ENCODE assay signal across 16 mouse cellular contexts in genomic region chr14:79296836-79297235, GRCm38 (mm10). TPM values are rescaled to one million over a fixed set of nuclear protein-coding genes. Genes with fewer than 3 reads are reported as not detected.
DNase-seq lines count a peak whose midpoint lies in the region; ATAC-seq and TF ChIP-seq lines count a peak whose summit lies in the region.
"Had no signal": no experiment of that assay in that cellular context is flagged by ENCODE, and none has a peak within 500 bp of the region (broad histone marks: within the 10 kb centered on the region; RNA-seq: fewer than 3 reads in every experiment).

No protein-coding gene starts in this region.

- no peaks in the 10 kb centered on the region for H3K9me3 ChIP-seq in lung, embryonic 14.5 days (ENCODE audit: low read depth, low read length)
- no peaks in the 10 kb centered on the region for H3K9me3 ChIP-seq in forebrain, postnatal 0 days (ENCODE audit: low read length)
- no peaks in the 10 kb centered on the region for H3K9me3 ChIP-seq in intestine, embryonic 15.5 days

- H3K4me1 ChIP-seq in lung, embryonic 14.5 days (ENCODE audit: insufficient read depth) = peaks cover 5% of the 10 kb centered on the region
- no peaks in the 10 kb centered on the region for H3K4me1 ChIP-seq in forebrain, postnatal 0 days (ENCODE audit: insufficient read depth)
- H3K4me1 ChIP-seq in intestine, embryonic 15.5 days (replicated peaks) = peaks cover 9% of the 10 kb centered on the region

- ATAC-seq in lung, embryonic 14.5 days (ENCODE audit: insufficient read depth) = no peak
- ATAC-seq in forebrain, postnatal 0 days = no peak
- ATAC-seq in intestine, embryonic 15.5 days = no peak

- 34% methylated on average over 5 of the region's 5 CpGs for WGBS in lung, embryonic 14.5 days
- WGBS in forebrain, postnatal 0 days = 14% methylated on average over 5 of the region's 5 CpGs
- WGBS in intestine, embryonic 15.5 days = 48% methylated on average over 5 of the region's 5 CpGs

- no peaks in the 10 kb centered on the region for H3K27me3 ChIP-seq in lung, embryonic 14.5 days (ENCODE audit: insufficient read depth, low read length)
- no peaks in the 10 kb centered on the region for H3K27me3 ChIP-seq in forebrain, postnatal 0 days (ENCODE audit: insufficient read depth, low read length)
- H3K27me3 ChIP-seq in intestine, embryonic 15.5 days (replicated peaks) = no peaks in the 10 kb centered on the region

- no peaks in the 10 kb centered on the region for H3K36me3 ChIP-seq in lung, embryonic 14.5 days (ENCODE audit: insufficient read depth)
- no peaks in the 10 kb centered on the region for H3K36me3 ChIP-seq in forebrain, postnatal 0 days (ENCODE audit: insufficient read depth)
- H3K36me3 ChIP-seq in intestine, embryonic 15.5 days = no peaks in the 10 kb centered on the region

- no peak for TF ChIP-seq CTCF in gastrocnemius, adult 2 months (IDR thresholded peaks at IDR 0.05)
- no peak for TF ChIP-seq CTCF in lung, embryonic 14.5 days (IDR thresholded peaks at IDR 0.05; ENCODE audit: low read depth)
- no peak for TF ChIP-seq CTCF in brain, embryonic 14.5 days (IDR thresholded peaks at IDR 0.05; ENCODE audit: borderline replicate concordance, extremely low read depth, insufficient read depth, insufficient read length)
- TF ChIP-seq CTCF in forebrain, postnatal 0 days (IDR thresholded peaks at IDR 0.05; ENCODE audit: low read depth) = no peak

- peak overlapping the region; percentile 99; the same call in 1 of the 2 replicates for H3K4me2 ChIP-seq in lung, embryonic 14.5 days
- H3K4me2 ChIP-seq in forebrain, postnatal 0 days (ENCODE audit: low read depth) = peak overlapping the region; percentile 10; the same call in 1 of the 2 replicates
- H3K4me2 ChIP-seq in intestine, embryonic 15.5 days (replicated peaks) = no peak overlapping the region
- H3K4me2 ChIP-seq: heart, embryonic 11.5 days had no signal

- peak overlapping the region; percentile 8; the same call in 1 of the 2 replicates for H3K9ac ChIP-seq in lung, embryonic 14.5 days
- H3K9ac ChIP-seq in forebrain, postnatal 0 days = no peak overlapping the region
- no peak overlapping the region for H3K9ac ChIP-seq in intestine, embryonic 15.5 days

- intact Hi-C loops in gastrocnemius, adult 2 months (cut with DNase I) = no loop called here

- no peak for TF ChIP-seq POLR2A in brain, embryonic 14.5 days (IDR thresholded peaks at IDR 0.05; ENCODE audit: borderline replicate concordance, extremely low read depth, insufficient read depth, insufficient read length, poor library complexity, severe bottlenecking)

- peak overlapping the region; percentile 88 for H3K27ac ChIP-seq in gastrocnemius, adult 2 months
- no peak overlapping the region for H3K27ac ChIP-seq in lung, embryonic 14.5 days (ENCODE audit: low read depth)
- H3K27ac ChIP-seq in forebrain, postnatal 0 days (ENCODE audit: low read depth, low read length) = no peak overlapping the region
- H3K27ac ChIP-seq in intestine, embryonic 15.5 days = no peak overlapping the region

- no peak for DNase-seq in gastrocnemius, adult 2 months
- DNase-seq in gastrocnemius, postnatal 25 days = no peak
- DNase-seq in lung, embryonic 14.5 days = no peak
- no peak for DNase-seq in lung, postnatal 14 days
- peak; percentile 76 for DNase-seq in brain, embryonic 14.5 days (ENCODE audit: low read depth)
- no peak for DNase-seq in forebrain, postnatal 0 days
- no peak for DNase-seq in Muller cell, postnatal 12 days (ENCODE audit: inconsistent ontology term)
- DNase-seq: B cell, adult 2 months; kidney, adult 8-10 months had no signal

- peak overlapping the region; percentile 88 for H3K4me3 ChIP-seq in gastrocnemius, adult 2 months
- H3K4me3 ChIP-seq in lung, embryonic 14.5 days (ENCODE audit: low read depth, low read length) = peak overlapping the region; percentile 0; the same call in 1 of the 2 replicates
- H3K4me3 ChIP-seq in forebrain, postnatal 0 days (ENCODE audit: low read depth, low read length) = no peak overlapping the region
- no peak overlapping the region for H3K4me3 ChIP-seq in intestine, embryonic 15.5 days (replicated peaks)

RNA-seq across cellular contexts. Expression of gene Rgcc, which starts 4.6 kb away (rescaled TPM):
- 10 to 100 TPM; 46.9 to 78.3 TPM for total RNA-seq in gastrocnemius, adult 2 months (2021)
- total RNA-seq in gastrocnemius, postnatal 25 days (2021) = 10 to 100 TPM; 35.0 to 36.2 TPM
- 137 and 142 TPM in 2 replicates for polyA plus RNA-seq in lung, embryonic 14.5 days (2014; fragmentation: Nextera tagmentation; extraction: Ambion mirVana)
- polyA plus RNA-seq in brain, embryonic 14.5 days (2012; rRNA removed) = 29.0 and 71.3 TPM in 2 replicates
- total RNA-seq in forebrain, postnatal 0 days (2014; rRNA removed) = 33.3 and 55.5 TPM in 2 replicates
- polyA plus RNA-seq in forebrain, postnatal 0 days (2015; fragmentation: Nextera tagmentation; extraction: Ambion mirVana) = 31.2 and 33.9 TPM in 2 replicates
- polyA plus RNA-seq in intestine, embryonic 15.5 days (2015; fragmentation: Nextera tagmentation; extraction: Ambion mirVana) = 44.4 and 45.9 TPM in 2 replicates

RNA-seq across cellular contexts. Expression of gene Zfp957, which starts 49.7 kb away (rescaled TPM):
- not detected for total RNA-seq in gastrocnemius, adult 2 months (2021)
- not detected for total RNA-seq in gastrocnemius, postnatal 25 days (2021)
- polyA plus RNA-seq in lung, embryonic 14.5 days (2014; fragmentation: Nextera tagmentation; extraction: Ambion mirVana) = not detected in 2 replicates
- not detected in 2 replicates for polyA plus RNA-seq in brain, embryonic 14.5 days (2012; rRNA removed)
- total RNA-seq in forebrain, postnatal 0 days (2014; rRNA removed) = not detected in 2 replicates
- polyA plus RNA-seq in forebrain, postnatal 0 days (2015; fragmentation: Nextera tagmentation; extraction: Ambion mirVana) = not detected in 2 replicates
- polyA plus RNA-seq in intestine, embryonic 15.5 days (2015; fragmentation: Nextera tagmentation; extraction: Ambion mirVana) = not detected in 2 replicates
- total RNA-seq: layer of hippocampus, adult 8-10 months; MEL had no signal
- polyA plus RNA-seq: heart, embryonic 11.5 days; limb, embryonic 11.5 days; spleen, adult 2 months; thymus, postnatal 0 days had no signal

Comparison
In these comparisons a context has a peak if more than half of its experiments do, and no peak if none do; other contexts are left out.
1. H3K4me3 ChIP-seq: peak in gastrocnemius, adult 2 months (single experiment) and lung, embryonic 14.5 days (single experiment); none in forebrain, postnatal 0 days (single experiment) and intestine, embryonic 15.5 days (single experiment).